ENCODE assay signal across 25 mouse cellular contexts in genomic region chr17:58104505-58104904, GRCm38 (mm10).
"Had no signal": no experiment of that assay in that cellular context is flagged by ENCODE, and none has a peak within 500 bp of the region (broad histone marks: within the 10 kb centered on the region; RNA-seq: fewer than 3 reads in every experiment).

No protein-coding gene starts in this region.

- ATAC-seq: hindbrain, postnatal 0 days; intestine, embryonic 16.5 days had no signal

- H3K27ac ChIP-seq: heart, adult 2 months; heart, embryonic 13.5 days; heart, embryonic 15.5 days; hindbrain, embryonic 13.5 days; hindbrain, embryonic 15.5 days; hindbrain, postnatal 0 days; kidney, embryonic 15.5 days; kidney, postnatal 0 days; limb, embryonic 13.5 days; limb, embryonic 15.5 days had no signal

- H3K4me3 ChIP-seq: heart, adult 2 months; heart, embryonic 13.5 days; heart, embryonic 15.5 days; hindbrain, embryonic 13.5 days; hindbrain, embryonic 15.5 days; kidney, embryonic 15.5 days; limb, embryonic 13.5 days; limb, embryonic 15.5 days had no signal

- H3K9ac ChIP-seq: heart, embryonic 13.5 days; heart, embryonic 15.5 days; hindbrain, embryonic 13.5 days; hindbrain, embryonic 15.5 days; kidney, embryonic 15.5 days; limb, embryonic 13.5 days; limb, embryonic 15.5 days had no signal

- H3K36me3 ChIP-seq: heart, embryonic 13.5 days; heart, embryonic 15.5 days; hindbrain, embryonic 13.5 days; hindbrain, embryonic 15.5 days; kidney, embryonic 15.5 days; limb, embryonic 13.5 days; limb, embryonic 15.5 days had no signal

- H3K4me2 ChIP-seq: heart, embryonic 11.5 days; heart, embryonic 13.5 days; heart, embryonic 15.5 days; hindbrain, embryonic 13.5 days; hindbrain, embryonic 15.5 days; kidney, embryonic 15.5 days; limb, embryonic 13.5 days; limb, embryonic 15.5 days had no signal

- DNase-seq: gastrocnemius, postnatal 14 days; gastrocnemius, postnatal 36 days; heart, adult 11 months; heart, adult 2 months; heart, postnatal 14 days; heart, postnatal 36 days; kidney, adult 11 months; kidney, adult 2 months; kidney, adult 9 months; kidney, postnatal 14 days; kidney, postnatal 36 days; layer of hippocampus, adult 9-11 months; layer of hippocampus, postnatal 36 days; left cerebral cortex, postnatal 4 days had no signal

- H3K4me1 ChIP-seq: heart, embryonic 13.5 days; heart, embryonic 15.5 days; hindbrain, embryonic 13.5 days; hindbrain, embryonic 15.5 days; kidney, embryonic 15.5 days; limb, embryonic 13.5 days; limb, embryonic 15.5 days had no signal

- H3K27me3 ChIP-seq: heart, embryonic 13.5 days; heart, embryonic 15.5 days; hindbrain, embryonic 13.5 days; hindbrain, embryonic 15.5 days; kidney, embryonic 15.5 days; limb, embryonic 13.5 days; limb, embryonic 15.5 days had no signal

- H3K9me3 ChIP-seq: heart, embryonic 13.5 days; heart, embryonic 15.5 days; hindbrain, embryonic 13.5 days; hindbrain, embryonic 15.5 days; kidney, embryonic 15.5 days; limb, embryonic 13.5 days; limb, embryonic 15.5 days had no signal
